Mouse (Mus musculus): ENCODE results near the gene Plekhs1. TPM values are rescaled to one million over a fixed set of nuclear protein-coding genes. Genes with fewer than 3 reads are reported as not detected.

Gene Plekhs1
- polyA plus RNA-seq, 1 experiment from 2014 or later, result not detected

GRCm38 (mm10) chr19:56436380-56436779 lies 25.1 kb upstream of the Plekhs1 start:
- H3K4me2 ChIP-seq, result no peak overlapping the region
- no peaks in the 10 kb centered on the region for H3K9me3 ChIP-seq
- no peak overlapping the region for H3K27ac ChIP-seq (replicated peaks)
- WGBS, result 81% methylated on average over 13 of the region's 13 CpGs
- H3K36me3 ChIP-seq, result peaks cover 74% of the 10 kb centered on the region
- no peak overlapping the region for H3K9ac ChIP-seq
- no peak overlapping the region for H3K4me3 ChIP-seq
- peaks cover 13% of the 10 kb centered on the region for H3K4me1 ChIP-seq
- H3K27me3 ChIP-seq (replicated peaks), result no peaks in the 10 kb centered on the region
- ATAC-seq (ENCODE audit: extremely low read depth, insufficient number of reproducible peaks, low FRiP score, low TSS enrichment), result no peak

- Histone ChIP-seq H3K9ac (no peak overlapping the region), H3K27me3 (replicated peaks) (no peaks in the 10 kb centered on the region), H3K4me3 (no peak overlapping the region), H3K9me3 (no peaks in the 10 kb centered on the region), H3K36me3 (peaks cover 67% of the 10 kb centered on the region), H3K27ac (replicated peaks) (peak overlapping the region; percentile 26; the same call in 1 of the 2 replicates), H3K4me1 (peaks cover 17% of the 10 kb centered on the region), H3K4me2 (no peak overlapping the region)
- no peak for ATAC-seq (ENCODE audit: extremely low read depth, insufficient number of reproducible peaks, low FRiP score, low TSS enrichment)
- 60% methylated on average over 7 of the region's 7 CpGs for WGBS
These were observed 22.9 kb upstream of the Plekhs1 start for GRCm38 (mm10) chr19:56438357-56439071.

- WGBS, result 40% methylated on average over 6 of the region's 6 CpGs
- no peak for ATAC-seq (ENCODE audit: extremely low read depth, insufficient number of reproducible peaks, low FRiP score, low TSS enrichment)
These were observed 22.4 kb upstream of the Plekhs1 start for GRCm38 (mm10) chr19:56439072-56439434.

GRCm38 (mm10) chr19:56443445-56443844 lies 18.0 kb upstream of the Plekhs1 start:
- H3K4me2 ChIP-seq, result no peak overlapping the region
- ATAC-seq (ENCODE audit: extremely low read depth, insufficient number of reproducible peaks, low FRiP score, low TSS enrichment), result no peak
- H3K27ac ChIP-seq (replicated peaks), result no peak overlapping the region
- 75% methylated on average over 14 of the region's 14 CpGs for WGBS
- no peak overlapping the region for H3K4me3 ChIP-seq
- H3K36me3 ChIP-seq, result peaks cover 24% of the 10 kb centered on the region
- no peak overlapping the region for H3K9ac ChIP-seq
- H3K27me3 ChIP-seq (replicated peaks), result no peaks in the 10 kb centered on the region
- peaks cover 18% of the 10 kb centered on the region for H3K4me1 ChIP-seq
- H3K9me3 ChIP-seq, result no peaks in the 10 kb centered on the region

More at GRCm38 (mm10) chr19:56439072-56439434, 22.4 kb upstream of the Plekhs1 start:
- no peak overlapping the region for H3K4me3 ChIP-seq
- peaks cover 19% of the 10 kb centered on the region for H3K4me1 ChIP-seq
- no peak overlapping the region for H3K4me2 ChIP-seq
- no peaks in the 10 kb centered on the region for H3K27me3 ChIP-seq (replicated peaks)
- H3K36me3 ChIP-seq, result peaks cover 62% of the 10 kb centered on the region
- H3K9me3 ChIP-seq, result no peaks in the 10 kb centered on the region
- H3K27ac ChIP-seq (replicated peaks), result no peak overlapping the region
- H3K9ac ChIP-seq, result no peak overlapping the region

GRCm38 (mm10) chr19:56448784-56449183 lies 12.7 kb upstream of the Plekhs1 start:
- 0 out of 2 replicates have a peak, but pooled peaks cover 3% of the 10 kb centered on the region for H3K9me3 ChIP-seq
- H3K4me2 ChIP-seq, result no peak overlapping the region
- no peak overlapping the region for H3K27ac ChIP-seq (replicated peaks)
- H3K27me3 ChIP-seq (replicated peaks), result no peaks in the 10 kb centered on the region
- H3K4me1 ChIP-seq, result no peaks in the 10 kb centered on the region
- no peak overlapping the region for H3K9ac ChIP-seq
- WGBS, result 93% methylated on average over 4 of the region's 4 CpGs
- no peak for ATAC-seq (ENCODE audit: extremely low read depth, insufficient number of reproducible peaks, low FRiP score, low TSS enrichment)
- no peaks in the 10 kb centered on the region for H3K36me3 ChIP-seq
- no peak overlapping the region for H3K4me3 ChIP-seq

- Histone ChIP-seq H3K27me3 (replicated peaks) (peaks cover 5% of the 10 kb centered on the region; the same call in 1 of the 2 replicates), H3K4me1 (no peaks in the 10 kb centered on the region), H3K27ac (replicated peaks) (no peak overlapping the region), H3K36me3 (no peaks in the 10 kb centered on the region), H3K4me2 (no peak overlapping the region), H3K9me3 (0 out of 2 replicates have a peak, but pooled peaks cover 3% of the 10 kb centered on the region), H3K9ac (no peak overlapping the region), H3K4me3 (no peak overlapping the region)
- no peak for ATAC-seq (ENCODE audit: extremely low read depth, insufficient number of reproducible peaks, low FRiP score, low TSS enrichment)
- 81% methylated on average over 8 of the region's 8 CpGs for WGBS
These were observed 11.9 kb upstream of the Plekhs1 start for GRCm38 (mm10) chr19:56449537-56449936.

- H3K4me1 ChIP-seq, result no peaks in the 10 kb centered on the region
- H3K4me3 ChIP-seq, result no peak overlapping the region
- no peak overlapping the region for H3K4me2 ChIP-seq
- 68% methylated on average over 5 of the region's 5 CpGs for WGBS
- H3K27me3 ChIP-seq (replicated peaks), result peaks cover 6% of the 10 kb centered on the region; the same call in 1 of the 2 replicates
- H3K27ac ChIP-seq (replicated peaks), result no peak overlapping the region
- no peak overlapping the region for H3K9ac ChIP-seq
- 0 out of 2 replicates have a peak, but pooled peaks cover 3% of the 10 kb centered on the region for H3K9me3 ChIP-seq
- no peaks in the 10 kb centered on the region for H3K36me3 ChIP-seq
- no peak for ATAC-seq (ENCODE audit: extremely low read depth, insufficient number of reproducible peaks, low FRiP score, low TSS enrichment)
These were observed 10.5 kb upstream of the Plekhs1 start for GRCm38 (mm10) chr19:56450892-56451291.

GRCm38 (mm10) chr19:56451867-56452266 lies 9.6 kb upstream of the Plekhs1 start:
- ATAC-seq (ENCODE audit: extremely low read depth, insufficient number of reproducible peaks, low FRiP score, low TSS enrichment), result no peak
- no peak overlapping the region for H3K4me2 ChIP-seq
- H3K4me1 ChIP-seq, result no peaks in the 10 kb centered on the region
- H3K36me3 ChIP-seq, result no peaks in the 10 kb centered on the region
- no peak overlapping the region for H3K27ac ChIP-seq (replicated peaks)
- no peak overlapping the region for H3K9ac ChIP-seq
- 0 out of 2 replicates have a peak, but pooled peaks cover 3% of the 10 kb centered on the region for H3K9me3 ChIP-seq
- WGBS, result 70% methylated on average over 4 of the region's 4 CpGs
- H3K27me3 ChIP-seq (replicated peaks), result peaks cover 6% of the 10 kb centered on the region; the same call in 1 of the 2 replicates
- no peak overlapping the region for H3K4me3 ChIP-seq

- Histone ChIP-seq H3K9ac (no peak overlapping the region), H3K4me2 (no peak overlapping the region), H3K27ac (replicated peaks) (no peak overlapping the region), H3K9me3 (0 out of 2 replicates have a peak, but pooled peaks cover 3% of the 10 kb centered on the region), H3K4me1 (peaks cover 3% of the 10 kb centered on the region; the same call in 1 of the 2 replicates), H3K4me3 (no peak overlapping the region), H3K36me3 (no peaks in the 10 kb centered on the region), H3K27me3 (replicated peaks) (peaks cover 6% of the 10 kb centered on the region; the same call in 1 of the 2 replicates)
- no peak for ATAC-seq (ENCODE audit: extremely low read depth, insufficient number of reproducible peaks, low FRiP score, low TSS enrichment)
- 77% methylated on average over 2 of the region's 2 CpGs for WGBS
These were observed 9.0 kb upstream of the Plekhs1 start for GRCm38 (mm10) chr19:56452421-56452820.

- H3K4me1 ChIP-seq, result peaks cover 7% of the 10 kb centered on the region; the same call in 1 of the 2 replicates
- no peak overlapping the region for H3K9ac ChIP-seq
- H3K4me3 ChIP-seq, result no peak overlapping the region
- H3K4me2 ChIP-seq, result no peak overlapping the region
- no peaks in the 10 kb centered on the region for H3K9me3 ChIP-seq
- H3K27ac ChIP-seq (replicated peaks), result no peak overlapping the region
- ATAC-seq (ENCODE audit: extremely low read depth, insufficient number of reproducible peaks, low FRiP score, low TSS enrichment), result no peak
- H3K36me3 ChIP-seq, result no peaks in the 10 kb centered on the region
- 36% methylated on average over 4 of the region's 4 CpGs for WGBS
- peaks cover 9% of the 10 kb centered on the region; the same call in 1 of the 2 replicates for H3K27me3 ChIP-seq (replicated peaks)
These were observed 6.6 kb upstream of the Plekhs1 start for GRCm38 (mm10) chr19:56454862-56455261.

- no peaks in the 10 kb centered on the region for H3K36me3 ChIP-seq
- H3K4me3 ChIP-seq, result no peak overlapping the region
- no peak for ATAC-seq (ENCODE audit: extremely low read depth, insufficient number of reproducible peaks, low FRiP score, low TSS enrichment)
- 49% methylated on average over 2 of the region's 2 CpGs for WGBS
- peaks cover 7% of the 10 kb centered on the region; the same call in 1 of the 2 replicates for H3K4me1 ChIP-seq
- H3K27me3 ChIP-seq (replicated peaks), result peaks cover 9% of the 10 kb centered on the region; the same call in 1 of the 2 replicates
- H3K4me2 ChIP-seq, result no peak overlapping the region
- no peak overlapping the region for H3K27ac ChIP-seq (replicated peaks)
- no peaks in the 10 kb centered on the region for H3K9me3 ChIP-seq
- no peak overlapping the region for H3K9ac ChIP-seq
These were observed 6.1 kb upstream of the Plekhs1 start for GRCm38 (mm10) chr19:56455369-56455768.

GRCm38 (mm10) chr19:56457569-56457968 lies 3.9 kb upstream of the Plekhs1 start:
- H3K27ac ChIP-seq (replicated peaks), result no peak overlapping the region
- WGBS, result 75% methylated on average over 4 of the region's 4 CpGs
- peaks cover 7% of the 10 kb centered on the region; the same call in 1 of the 2 replicates for H3K4me1 ChIP-seq
- H3K9ac ChIP-seq, result no peak overlapping the region
- no peaks in the 10 kb centered on the region for H3K36me3 ChIP-seq
- peaks cover 9% of the 10 kb centered on the region; the same call in 1 of the 2 replicates for H3K27me3 ChIP-seq (replicated peaks)
- no peak for ATAC-seq (ENCODE audit: extremely low read depth, insufficient number of reproducible peaks, low FRiP score, low TSS enrichment)
- H3K4me3 ChIP-seq, result no peak overlapping the region
- H3K9me3 ChIP-seq, result no peaks in the 10 kb centered on the region
- no peak overlapping the region for H3K4me2 ChIP-seq
